ENCODE assay signal across 9 mouse cellular contexts in genomic region chr11:95610391-95610902, GRCm38 (mm10). TPM values are rescaled to one million over a fixed set of nuclear protein-coding genes. Genes with fewer than 3 reads are reported as not detected.
DNase-seq lines count a peak whose midpoint lies in the region; ATAC-seq and TF ChIP-seq lines count a peak whose summit lies in the region.
"Had no signal": no experiment of that assay in that cellular context is flagged by ENCODE, and none has a peak within 500 bp of the region (broad histone marks: within the 10 kb centered on the region; RNA-seq: fewer than 3 reads in every experiment).

No protein-coding gene starts in this region.

- peaks cover 58% of the 10 kb centered on the region for H3K27me3 ChIP-seq in heart, embryonic 10.5 days (ENCODE audit: insufficient read depth, poor library complexity, severe bottlenecking)
- no peaks in the 10 kb centered on the region for H3K27me3 ChIP-seq in ES-Bruce4 (ENCODE audit: control insufficient read depth, insufficient read depth, low read length, poor library complexity, severe bottlenecking)
- H3K27me3 ChIP-seq in forebrain, postnatal 0 days (ENCODE audit: insufficient read depth, low read length): no peaks in the 10 kb centered on the region
- no peaks in the 10 kb centered on the region; the same call in 1 of the 2 replicates for H3K27me3 ChIP-seq in midbrain, embryonic 11.5 days (ENCODE audit: control insufficient read depth, insufficient read depth, low read length)

- TF ChIP-seq POLR2A in ES-Bruce4 (IDR thresholded peaks at IDR 0.05; ENCODE audit: insufficient read depth, low read length): no peak

- no peaks in the 10 kb centered on the region for H3K36me3 ChIP-seq in heart, embryonic 10.5 days
- no peaks in the 10 kb centered on the region for H3K36me3 ChIP-seq in ES-Bruce4 (ENCODE audit: control insufficient read depth, insufficient read depth, low read length, poor library complexity, severe bottlenecking)
- no peaks in the 10 kb centered on the region for H3K36me3 ChIP-seq in forebrain, postnatal 0 days (ENCODE audit: insufficient read depth)
- H3K36me3 ChIP-seq in midbrain, embryonic 11.5 days (ENCODE audit: control insufficient read depth, insufficient read depth, low read length): no peaks in the 10 kb centered on the region

- peak overlapping the region; percentile 49 for H3K4me2 ChIP-seq in forebrain, postnatal 0 days (ENCODE audit: low read depth)
- peak overlapping the region; percentile 28 for H3K4me2 ChIP-seq in midbrain, embryonic 11.5 days

- peaks cover 23% of the 10 kb centered on the region for H3K4me1 ChIP-seq in heart, embryonic 10.5 days
- no peaks in the 10 kb centered on the region for H3K4me1 ChIP-seq in ES-Bruce4 (ENCODE audit: control insufficient read depth, insufficient read depth, low read length)
- 0 out of 2 replicates have a peak, but pooled peaks cover 5% of the 10 kb centered on the region for H3K4me1 ChIP-seq in forebrain, postnatal 0 days (ENCODE audit: insufficient read depth)
- H3K4me1 ChIP-seq in midbrain, embryonic 11.5 days (ENCODE audit: control insufficient read depth, insufficient read depth, low read length): no peaks in the 10 kb centered on the region

- no peak for TF ChIP-seq CTCF in ES-Bruce4 (IDR thresholded peaks at IDR 0.05; ENCODE audit: low read depth, low read length)
- no peak for TF ChIP-seq CTCF in forebrain, postnatal 0 days (IDR thresholded peaks at IDR 0.05; ENCODE audit: low read depth)

- 11% methylated on average over 15 of the region's 15 CpGs for WGBS in heart, embryonic 10.5 days
- 17% methylated on average over 15 of the region's 15 CpGs for WGBS in forebrain, postnatal 0 days
- 21% methylated on average over 15 of the region's 15 CpGs for WGBS in midbrain, embryonic 11.5 days

- H3K9me3 ChIP-seq in heart, embryonic 10.5 days: no peaks in the 10 kb centered on the region
- peaks cover 4% of the 10 kb centered on the region; the same call in 1 of the 2 replicates for H3K9me3 ChIP-seq in ES-Bruce4 (replicated peaks; ENCODE audit: control insufficient read depth, insufficient read depth, low read length, poor library complexity, severe bottlenecking)
- no peaks in the 10 kb centered on the region for H3K9me3 ChIP-seq in forebrain, postnatal 0 days (ENCODE audit: low read length)
- no peaks in the 10 kb centered on the region for H3K9me3 ChIP-seq in midbrain, embryonic 11.5 days (ENCODE audit: control insufficient read depth, low read length)

- DNase-seq in heart, embryonic 10.5 days (ENCODE audit: low spot score): no peak
- no peak for DNase-seq in heart, postnatal 4 days
- no peak for DNase-seq in forebrain, postnatal 0 days
- no peak for DNase-seq in midbrain, embryonic 11.5 days (ENCODE audit: low spot score, missing footprints)
- DNase-seq in cerebellum, postnatal 25 days: no peak
- no peak for DNase-seq in frontal cortex, postnatal 10 days (ENCODE audit: low spot score in 2 of 2)
- DNase-seq in layer of hippocampus, postnatal 10 days (ENCODE audit: low spot score in 2 of 2): no peak
- DNase-seq: B cell, adult 2 months had no signal

- peak overlapping the region; percentile 52 for H3K4me3 ChIP-seq in heart, embryonic 10.5 days
- H3K4me3 ChIP-seq in ES-Bruce4 (ENCODE audit: low read depth, low read length): peak overlapping the region; percentile 8; the same call in 1 of the 2 replicates
- H3K4me3 ChIP-seq in forebrain, postnatal 0 days (ENCODE audit: low read depth, low read length): peak overlapping the region; percentile 24
- peak overlapping the region; percentile 5; the same call in 1 of the 2 replicates for H3K4me3 ChIP-seq in midbrain, embryonic 11.5 days (ENCODE audit: low read depth, low read length)

- no peak for TF ChIP-seq EP300 in ES-Bruce4 (IDR thresholded peaks at IDR 0.05; ENCODE audit: insufficient read depth, low read depth, low read length)

- peak; percentile 45; the same call in 1 of the 2 replicates for ATAC-seq in forebrain, postnatal 0 days
- no peak for ATAC-seq in midbrain, embryonic 11.5 days (ENCODE audit: low FRiP score)

- 0 out of 2 replicates have a peak overlapping the region, but pooled peaks have one; percentile 17 for H3K9ac ChIP-seq in ES-Bruce4 (ENCODE audit: low read depth, poor library complexity, severe bottlenecking)
- peak overlapping the region; percentile 39 for H3K9ac ChIP-seq in forebrain, postnatal 0 days
- peak overlapping the region; percentile 18; the same call in 1 of the 2 replicates for H3K9ac ChIP-seq in midbrain, embryonic 11.5 days (ENCODE audit: low read length)

- H3K27ac ChIP-seq in heart, embryonic 10.5 days: peak overlapping the region; percentile 62
- no peak overlapping the region for H3K27ac ChIP-seq in ES-Bruce4 (ENCODE audit: insufficient read depth, low read length)
- H3K27ac ChIP-seq in forebrain, postnatal 0 days (ENCODE audit: low read depth, low read length): 0 out of 2 replicates have a peak overlapping the region, but pooled peaks have one; percentile 40
- no peak overlapping the region for H3K27ac ChIP-seq in midbrain, embryonic 11.5 days (ENCODE audit: low read depth, low read length)

RNA-seq across cellular contexts. Expression of gene Ngfr, which starts 22.9 kb away (rescaled TPM):
- 4.5 and 9.9 TPM in 2 replicates for polyA plus RNA-seq in heart, embryonic 10.5 days (2016; fragmentation: Nextera tagmentation; extraction: Ambion mirVana)
- 1 to 10 TPM; 3.7 to 4.3 TPM for total RNA-seq in heart, postnatal 4 days (2021)
- 2.0 and 2.2 TPM in 2 replicates for polyA plus RNA-seq in ES-Bruce4 (2011; ENCODE audit: insufficient read depth, insufficient read length, low read depth, missing spikeins)
- total RNA-seq in forebrain, postnatal 0 days (2014; rRNA removed): 5.8 and 8.2 TPM in 2 replicates
- polyA plus RNA-seq in forebrain, postnatal 0 days (2015; fragmentation: Nextera tagmentation; extraction: Ambion mirVana): 4.5 and 6.0 TPM in 2 replicates
- 14.2 and 14.6 TPM in 2 replicates for polyA plus RNA-seq in midbrain, embryonic 11.5 days (2014; fragmentation: Nextera tagmentation; extraction: Ambion mirVana)
- total RNA-seq in layer of hippocampus, postnatal 10 days (2021): 1 to 10 TPM; 2.4 to 3.6 TPM

RNA-seq across cellular contexts. Expression of gene Phb, which starts 56.3 kb away (rescaled TPM):
- 320 and 328 TPM in 2 replicates for polyA plus RNA-seq in heart, embryonic 10.5 days (2016; fragmentation: Nextera tagmentation; extraction: Ambion mirVana)
- 100 to 1,000 TPM; 304 to 319 TPM for total RNA-seq in heart, postnatal 4 days (2021)
- polyA plus RNA-seq in ES-Bruce4 (2011; ENCODE audit: insufficient read depth, insufficient read length, low read depth, missing spikeins): 255 and 274 TPM in 2 replicates
- total RNA-seq in forebrain, postnatal 0 days (2014; rRNA removed): 130 and 149 TPM in 2 replicates
- polyA plus RNA-seq in forebrain, postnatal 0 days (2015; fragmentation: Nextera tagmentation; extraction: Ambion mirVana): 192 and 197 TPM in 2 replicates
- 195 TPM in 2 replicates for polyA plus RNA-seq in midbrain, embryonic 11.5 days (2014; fragmentation: Nextera tagmentation; extraction: Ambion mirVana)
- total RNA-seq in layer of hippocampus, postnatal 10 days (2021): 100 to 1,000 TPM; 110 to 124 TPM

Comparison
In these comparisons a context has a peak if more than half of its experiments do, and no peak if none do; other contexts are left out.
1. H3K27ac ChIP-seq: peak in heart, embryonic 10.5 days (single experiment) and forebrain, postnatal 0 days (single experiment); none in ES-Bruce4 (single experiment) and midbrain, embryonic 11.5 days (single experiment).
2. Peak in every context shown above with its lines, with median percentiles within 50 percentile points of each other: H3K4me3 ChIP-seq and H3K9ac ChIP-seq.